Mouse (Mus musculus): ENCODE results near the gene Stag2.

GRCm38 (mm10) chrX:42290215-42290614 lies 141.1 kb downstream of the Stag2 start:
- TF ChIP-seq CTCF (IDR thresholded peaks at IDR 0.05; ENCODE audit: low read depth) (no peak), EP300 (IDR thresholded peaks at IDR 0.05; ENCODE audit: low read depth) (no peak)
